Mouse (Mus musculus) cerebellum, postnatal 36 days (tissue): ENCODE results near the gene Llph.

Source experiments
- DNase-seq, 2 experiments: peaks; one replicate each; pipeline ENCODE4 v3.0.0; 2021 to 2022; ENCODE audit warnings: mixed read lengths in 2 of 2

Gene Llph

DNA sequence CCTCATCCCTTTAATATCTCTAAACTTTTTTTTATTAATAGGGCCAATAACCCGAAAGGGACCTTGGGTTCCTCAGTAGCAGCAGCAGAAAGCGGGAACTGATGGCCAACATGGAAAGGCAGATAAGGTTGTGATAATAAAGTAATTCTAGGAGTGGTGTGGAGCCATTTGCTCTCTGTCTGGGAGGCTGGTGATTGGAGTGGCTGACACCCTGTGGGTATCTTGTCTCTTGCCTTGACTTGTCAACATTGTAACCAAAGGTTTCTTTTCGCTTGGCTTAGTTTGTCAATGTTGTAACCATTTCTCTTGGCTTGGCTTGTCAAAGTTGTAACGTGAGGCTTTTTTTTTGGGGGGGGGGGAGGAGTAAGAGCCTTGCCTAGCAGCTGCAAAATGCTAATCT lies 53.5 kb downstream of the Llph start:
- no peak for DNase-seq

DNA sequence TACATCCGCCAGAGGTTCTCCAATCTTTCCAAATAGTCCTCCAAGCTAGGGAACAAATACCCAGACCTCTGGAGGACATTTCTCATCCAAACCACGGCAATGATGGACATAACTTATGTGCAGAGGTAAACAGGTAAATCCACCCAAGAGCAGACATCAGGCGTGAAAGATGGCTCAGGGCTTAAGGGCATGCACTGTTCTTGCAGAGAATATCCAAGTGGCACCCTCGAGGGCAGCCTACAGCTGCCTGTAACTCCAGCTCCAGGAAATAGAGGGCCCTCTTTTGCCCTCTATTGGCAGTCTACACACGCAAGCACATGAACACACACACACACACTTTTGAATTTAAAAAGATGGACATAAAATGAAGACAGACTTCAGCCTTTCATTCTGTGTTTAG lies 54.8 kb downstream of the Llph start:
- DNase-seq, result no peak
